In the genomic region with DNA sequence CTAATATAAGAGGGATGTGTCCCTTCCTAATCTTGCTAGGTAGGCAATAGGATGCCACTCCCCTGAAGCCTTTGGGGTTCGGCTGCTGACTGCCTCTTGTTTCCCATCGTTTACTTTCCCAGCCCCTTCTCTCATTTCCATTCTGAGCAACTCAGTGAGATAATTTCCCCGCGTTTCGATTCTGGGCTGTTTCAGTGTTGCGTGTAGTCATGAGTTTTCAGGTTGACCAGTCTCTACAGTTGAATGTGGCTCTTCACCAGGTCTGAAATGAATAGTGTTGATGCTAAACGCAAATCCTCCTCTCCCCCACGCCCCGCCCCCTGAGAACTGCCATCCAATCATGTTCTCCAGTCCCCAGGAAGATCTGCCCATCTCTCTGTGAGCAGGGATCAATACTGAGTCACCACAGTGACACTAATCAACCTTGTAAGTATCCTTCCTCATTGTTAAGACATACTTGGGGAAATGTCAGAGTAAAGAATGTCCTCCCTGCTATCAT, we compare ENCODE assay signal across 16 mouse cellular contexts.
"Had no signal": no experiment of that assay in that cellular context is flagged by ENCODE, and none has a peak within 500 bp of the region (broad histone marks: within the 10 kb centered on the region; RNA-seq: fewer than 3 reads in every experiment).

No protein-coding gene starts in this region.

- H3K27me3 ChIP-seq: liver, embryonic 12.5 days; neural tube, embryonic 13.5 days had no signal

- H3K4me2 ChIP-seq: liver, embryonic 12.5 days; lung, embryonic 14.5 days; midbrain, embryonic 12.5 days; neural tube, embryonic 13.5 days had no signal

- H3K9me3 ChIP-seq: liver, embryonic 12.5 days; midbrain, embryonic 12.5 days; neural tube, embryonic 13.5 days had no signal

- DNase-seq: kidney, adult 9 months; kidney, postnatal 36 days; layer of hippocampus, postnatal 36 days; left cerebral cortex, postnatal 4 days; lung, embryonic 14.5 days; lung, postnatal 14 days; retina, postnatal 1 day; right cerebral cortex, postnatal 14 days; thymus, adult 18-20 months; thymus, postnatal 14 days had no signal

- H3K4me3 ChIP-seq: liver, embryonic 12.5 days; midbrain, embryonic 12.5 days; neural tube, embryonic 13.5 days had no signal

- H3K27ac ChIP-seq: kidney, postnatal 0 days; liver, embryonic 12.5 days; macrophage; midbrain, embryonic 12.5 days; neural tube, embryonic 13.5 days had no signal

- H3K36me3 ChIP-seq: liver, embryonic 12.5 days; midbrain, embryonic 12.5 days; neural tube, embryonic 13.5 days had no signal

- H3K4me1 ChIP-seq: liver, embryonic 12.5 days; midbrain, embryonic 12.5 days; neural tube, embryonic 13.5 days had no signal

- H3K9ac ChIP-seq: liver, embryonic 12.5 days; lung, embryonic 14.5 days; midbrain, embryonic 12.5 days; neural tube, embryonic 13.5 days had no signal

- ATAC-seq: liver, embryonic 12.5 days; midbrain, embryonic 16.5 days had no signal
